Mouse (Mus musculus): ENCODE data around the gene Gm16181. TPM values are rescaled to one million over a fixed set of nuclear protein-coding genes. Genes with fewer than 3 reads are reported as not detected.

Gene Gm16181
- polyA plus RNA-seq, 1 experiment from 2014 or later = not detected

- Histone ChIP-seq H3K36me3 (replicated peaks; ENCODE audit: control insufficient read depth, insufficient read depth, low read depth, low read length) (no peaks in the 10 kb centered on the region), H3K4me2 (ENCODE audit: low read depth, low read length) (no peak overlapping the region), H3K27ac (replicated peaks; ENCODE audit: low read depth, low read length) (no peak overlapping the region), H3K4me3 (ENCODE audit: low read depth, low read length) (no peak overlapping the region), H3K4me1 (ENCODE audit: control insufficient read depth, insufficient read depth, low read length) (no peaks in the 10 kb centered on the region), H3K9me3 (replicated peaks; ENCODE audit: control insufficient read depth, low read length) (no peaks in the 10 kb centered on the region), H3K27me3 (ENCODE audit: control insufficient read depth, insufficient read depth, low read length) (peaks cover 27% of the 10 kb centered on the region), H3K9ac (replicated peaks; ENCODE audit: low read length) (no peak overlapping the region)
- ATAC-seq (replicated peaks; ENCODE audit: insufficient number of reproducible peaks, low FRiP score, low TSS enrichment, low read depth) (no peak), DNase-seq (ENCODE audit: low spot score) (no peak)
- WGBS = 23% methylated on average over 8 of the region's 8 CpGs
Measured at GRCm38 (mm10) chr17:35198946-35199345, 21.7 kb upstream of the Gm16181 start.

- Histone ChIP-seq H3K4me1 (ENCODE audit: control insufficient read depth, insufficient read depth, low read length) (no peaks in the 10 kb centered on the region), H3K27ac (replicated peaks; ENCODE audit: low read depth, low read length) (no peak overlapping the region), H3K9ac (replicated peaks; ENCODE audit: low read length) (no peak overlapping the region), H3K27me3 (ENCODE audit: control insufficient read depth, insufficient read depth, low read length) (peaks cover 22% of the 10 kb centered on the region), H3K4me3 (ENCODE audit: low read depth, low read length) (no peak overlapping the region), H3K4me2 (ENCODE audit: low read depth, low read length) (no peak overlapping the region), H3K36me3 (replicated peaks; ENCODE audit: control insufficient read depth, insufficient read depth, low read depth, low read length) (no peaks in the 10 kb centered on the region), H3K9me3 (replicated peaks; ENCODE audit: control insufficient read depth, low read length) (no peaks in the 10 kb centered on the region)
- WGBS = 89% methylated on average over 11 of the region's 11 CpGs
- DNase-seq (ENCODE audit: low spot score) (no peak), ATAC-seq (replicated peaks; ENCODE audit: insufficient number of reproducible peaks, low FRiP score, low TSS enrichment, low read depth) (no peak)
Measured at GRCm38 (mm10) chr17:35200398-35200797, 20.2 kb upstream of the Gm16181 start.

- no peaks in the 10 kb centered on the region for H3K4me1 ChIP-seq (ENCODE audit: control insufficient read depth, insufficient read depth, low read length)
- no peaks in the 10 kb centered on the region for H3K36me3 ChIP-seq (replicated peaks; ENCODE audit: control insufficient read depth, insufficient read depth, low read depth, low read length)
- H3K9me3 ChIP-seq (replicated peaks; ENCODE audit: control insufficient read depth, low read length) = no peaks in the 10 kb centered on the region
- no peak overlapping the region for H3K4me2 ChIP-seq (ENCODE audit: low read depth, low read length)
- 76% methylated on average over 11 of the region's 11 CpGs for WGBS
- no peak overlapping the region for H3K4me3 ChIP-seq (ENCODE audit: low read depth, low read length)
- ATAC-seq (replicated peaks; ENCODE audit: insufficient number of reproducible peaks, low FRiP score, low TSS enrichment, low read depth) = no peak
- DNase-seq (ENCODE audit: low spot score) = no peak
- peaks cover 14% of the 10 kb centered on the region for H3K27me3 ChIP-seq (ENCODE audit: control insufficient read depth, insufficient read depth, low read length)
- H3K9ac ChIP-seq (replicated peaks; ENCODE audit: low read length) = no peak overlapping the region
- no peak overlapping the region for H3K27ac ChIP-seq (replicated peaks; ENCODE audit: low read depth, low read length)
Measured at GRCm38 (mm10) chr17:35201128-35201527, 19.5 kb upstream of the Gm16181 start.

- 44% methylated on average over 13 of the region's 13 CpGs for WGBS
- Histone ChIP-seq H3K27me3 (ENCODE audit: control insufficient read depth, insufficient read depth, low read length) (peaks cover 8% of the 10 kb centered on the region), H3K9me3 (replicated peaks; ENCODE audit: control insufficient read depth, low read length) (no peaks in the 10 kb centered on the region)
Measured at GRCm38 (mm10) chr17:35201787-35202186, 18.8 kb upstream of the Gm16181 start, which contains the start of gene Tnf. Gene Tnf, minus strand, starts transcription at chr17:35202007.

GRCm38 (mm10) chr17:35202442-35202841, 18.2 kb upstream of the Gm16181 start:
- 89% methylated on average over 4 of the region's 4 CpGs for WGBS
- Histone ChIP-seq H3K9me3 (replicated peaks; ENCODE audit: control insufficient read depth, low read length) (no peaks in the 10 kb centered on the region), H3K4me2 (ENCODE audit: low read depth, low read length) (no peak overlapping the region), H3K27me3 (ENCODE audit: control insufficient read depth, insufficient read depth, low read length) (peaks cover 8% of the 10 kb centered on the region), H3K4me3 (ENCODE audit: low read depth, low read length) (no peak overlapping the region), H3K4me1 (ENCODE audit: control insufficient read depth, insufficient read depth, low read length) (no peaks in the 10 kb centered on the region), H3K36me3 (replicated peaks; ENCODE audit: control insufficient read depth, insufficient read depth, low read depth, low read length) (no peaks in the 10 kb centered on the region), H3K27ac (replicated peaks; ENCODE audit: low read depth, low read length) (no peak overlapping the region), H3K9ac (replicated peaks; ENCODE audit: low read length) (no peak overlapping the region)
- DNase-seq (ENCODE audit: low spot score) (no peak), ATAC-seq (replicated peaks; ENCODE audit: insufficient number of reproducible peaks, low FRiP score, low TSS enrichment, low read depth) (no peak)

More at GRCm38 (mm10) chr17:35201787-35202186, 18.8 kb upstream of the Gm16181 start, which contains the start of gene Tnf:
- no peak within 1 kb of the TSS for H3K4me3 ChIP-seq (ENCODE audit: low read depth, low read length)
- H3K36me3 ChIP-seq (replicated peaks; ENCODE audit: control insufficient read depth, insufficient read depth, low read depth, low read length) = no peaks in the 10 kb centered on the region
- H3K4me2 ChIP-seq (ENCODE audit: low read depth, low read length) = no peak within 1 kb of the TSS
- ATAC-seq (replicated peaks; ENCODE audit: insufficient number of reproducible peaks, low FRiP score, low TSS enrichment, low read depth) (no peak), DNase-seq (ENCODE audit: low spot score) (no peak)
- H3K9ac ChIP-seq (replicated peaks; ENCODE audit: low read length) = peak within 1 kb of the TSS; percentile 18; the same call in 1 of the 2 replicates
- no peaks in the 10 kb centered on the region for H3K4me1 ChIP-seq (ENCODE audit: control insufficient read depth, insufficient read depth, low read length)
- H3K27ac ChIP-seq (replicated peaks; ENCODE audit: low read depth, low read length) = no peak within 1 kb of the TSS

GRCm38 (mm10) chr17:35204494-35205379, 15.9 kb upstream of the Gm16181 start, which contains the start of gene Lta:
Gene Lta, minus strand, starts transcription at chr17:35205351.
- H3K27me3 ChIP-seq (ENCODE audit: control insufficient read depth, insufficient read depth, low read length) = peaks cover 8% of the 10 kb centered on the region

DNA sequence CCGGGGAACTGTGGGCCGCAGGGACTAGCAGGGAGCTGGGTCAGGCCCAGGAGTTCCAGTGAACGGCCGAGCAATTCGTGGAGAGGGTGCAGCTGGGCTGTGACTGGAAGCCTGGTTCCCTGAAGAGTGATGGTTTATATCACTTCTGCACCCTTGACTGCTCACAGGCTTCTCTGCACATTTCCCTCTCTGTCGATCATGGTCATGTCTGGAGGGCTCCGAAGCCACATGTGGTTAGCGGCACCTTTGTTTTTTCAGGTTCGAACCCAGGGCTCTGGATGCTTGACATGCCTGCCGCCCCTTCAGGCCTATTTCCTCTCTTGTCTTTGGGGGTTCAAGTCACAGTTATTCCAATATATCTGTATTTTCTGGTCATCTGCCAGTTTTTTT, 15.3 kb upstream of the Gm16181 start:
- Histone ChIP-seq H3K4me1 (ENCODE audit: control insufficient read depth, insufficient read depth, low read length) (no peaks in the 10 kb centered on the region), H3K36me3 (replicated peaks; ENCODE audit: control insufficient read depth, insufficient read depth, low read depth, low read length) (no peaks in the 10 kb centered on the region), H3K27ac (replicated peaks; ENCODE audit: low read depth, low read length) (no peak overlapping the region), H3K27me3 (ENCODE audit: control insufficient read depth, insufficient read depth, low read length) (peaks cover 8% of the 10 kb centered on the region), H3K4me3 (ENCODE audit: low read depth, low read length) (no peak overlapping the region), H3K9ac (replicated peaks; ENCODE audit: low read length) (no peak overlapping the region), H3K9me3 (replicated peaks; ENCODE audit: control insufficient read depth, low read length) (no peaks in the 10 kb centered on the region), H3K4me2 (ENCODE audit: low read depth, low read length) (no peak overlapping the region)
- WGBS = 49% methylated on average over 10 of the region's 10 CpGs
- DNase-seq (ENCODE audit: low spot score) = no peak
- no peak for ATAC-seq (replicated peaks; ENCODE audit: insufficient number of reproducible peaks, low FRiP score, low TSS enrichment, low read depth)

More at GRCm38 (mm10) chr17:35204494-35205379, 15.9 kb upstream of the Gm16181 start, which contains the start of gene Lta:
- Histone ChIP-seq H3K36me3 (replicated peaks; ENCODE audit: control insufficient read depth, insufficient read depth, low read depth, low read length) (no peaks in the 10 kb centered on the region), H3K27ac (replicated peaks; ENCODE audit: low read depth, low read length) (no peak within 1 kb of the TSS), H3K4me2 (ENCODE audit: low read depth, low read length) (no peak within 1 kb of the TSS), H3K9ac (replicated peaks; ENCODE audit: low read length) (no peak within 1 kb of the TSS; the same call in 1 of the 2 replicates), H3K4me1 (ENCODE audit: control insufficient read depth, insufficient read depth, low read length) (no peaks in the 10 kb centered on the region), H3K4me3 (ENCODE audit: low read depth, low read length) (no peak within 1 kb of the TSS), H3K9me3 (replicated peaks; ENCODE audit: control insufficient read depth, low read length) (no peaks in the 10 kb centered on the region)
- DNase-seq (ENCODE audit: low spot score) (no peak), ATAC-seq (replicated peaks; ENCODE audit: insufficient number of reproducible peaks, low FRiP score, low TSS enrichment, low read depth) (no peak)
- 18% methylated on average over 20 of the region's 20 CpGs for WGBS

Data from embryonic facial prominence, embryonic 11.5 days (tissue).